Mouse (Mus musculus): ENCODE measurements around the gene Mrps24. TPM values are rescaled to one million over a fixed set of nuclear protein-coding genes. Genes with fewer than 3 reads are reported as not detected.

The Mrps24 gene
- polyA plus RNA-seq, 1 experiment from 2014 or later: 98.7 TPM

DNA sequence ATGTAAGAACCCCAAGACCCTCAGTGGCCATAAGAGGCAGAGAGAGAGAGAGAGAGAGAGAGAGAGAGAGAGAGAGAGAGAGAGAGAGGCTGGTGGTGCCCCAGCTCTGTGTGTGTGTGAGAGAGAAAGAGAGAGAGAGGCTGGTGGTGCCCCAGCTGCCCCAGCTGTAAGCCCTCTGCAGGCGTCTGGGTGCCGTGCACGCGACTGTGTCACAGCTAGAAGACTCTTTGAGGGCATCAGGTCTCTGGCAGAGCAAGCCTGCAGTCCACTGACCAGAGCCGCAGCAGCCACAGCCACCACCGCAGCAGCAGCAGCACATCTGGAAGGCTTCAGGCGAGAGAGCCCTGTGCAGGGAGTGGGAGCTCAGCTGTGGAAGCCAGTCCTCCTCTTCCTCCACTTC is 31.2 kb downstream of the Mrps24 start:
- in situ Hi-C loops (cut with MboI; ENCODE audit: low pct_unique_long_range_greater_than_20kb): no loop called here
- DNase-seq (ENCODE audit: low read depth, low spot score): no peak
- CTCF ChIA-PET: no interaction called here
- POLR2A ChIA-PET: no interaction called here
- TF ChIP-seq CTCF (IDR thresholded peaks at IDR 0.05): no peak
- no peaks in the 10 kb centered on the region for H3K27me3 ChIP-seq
- ATAC-seq: no peak

- in situ Hi-C loops (cut with MboI; ENCODE audit: low pct_unique_long_range_greater_than_20kb): no loop called here
- TF ChIP-seq CTCF (IDR thresholded peaks at IDR 0.05): no peak
- CTCF ChIA-PET: no interaction called here
- H3K27me3 ChIP-seq: peaks cover 9% of the 10 kb centered on the region
- DNase-seq (ENCODE audit: low read depth, low spot score) (no peak), ATAC-seq (no peak)
- POLR2A ChIA-PET: no interaction called here
Observed at GRCm38 (mm10) chr11:5682541-5682940, 32.9 kb downstream of the Mrps24 start.

Other genes with a start within 250 kb of the Mrps24 start
- 115 TPM for gene Xbp1, start 195.0 kb downstream of the Mrps24 start, polyA plus RNA-seq (2021)
- gene Ccdc117, start 173.5 kb downstream of the Mrps24 start, polyA plus RNA-seq (2021): 17.8 TPM
- gene Ankrd36, start 146.0 kb downstream of the Mrps24 start, polyA plus RNA-seq (2021): not detected
- gene Urgcp, start 46.7 kb upstream of the Mrps24 start, polyA plus RNA-seq (2021): 25.5 TPM
- 120 TPM for gene Dbnl, start 72.8 kb upstream of the Mrps24 start, polyA plus RNA-seq (2021)
- 7.7 TPM for gene Pgam2, start 88.1 kb upstream of the Mrps24 start, polyA plus RNA-seq (2021)
- gene Polm, start 122.3 kb upstream of the Mrps24 start, polyA plus RNA-seq (2021): 47.5 TPM
- 12.5 TPM for gene Aebp1, start 146.3 kb upstream of the Mrps24 start, polyA plus RNA-seq (2021)
- gene Pold2, start 162.6 kb upstream of the Mrps24 start, polyA plus RNA-seq (2021): 76.9 TPM
- not detected for gene Myl7, start 183.1 kb upstream of the Mrps24 start, polyA plus RNA-seq (2021)
- 0.33 TPM for gene Gck, start 234.4 kb upstream of the Mrps24 start, polyA plus RNA-seq (2021)
- 94.5 TPM for gene Ykt6, start 240.0 kb upstream of the Mrps24 start, polyA plus RNA-seq (2021)